Mouse (Mus musculus): ENCODE results near the gene Cmya5.
A peak's percentile ranks its signal among the peaks of the same experiment; 100 is the strongest.
"Not testable (repeated sequence)": the region's sequence is repeated elsewhere in the genome, so short reads cannot be mapped to it uniquely, and the experiment has no call there.

The Cmya5 gene

DNA sequence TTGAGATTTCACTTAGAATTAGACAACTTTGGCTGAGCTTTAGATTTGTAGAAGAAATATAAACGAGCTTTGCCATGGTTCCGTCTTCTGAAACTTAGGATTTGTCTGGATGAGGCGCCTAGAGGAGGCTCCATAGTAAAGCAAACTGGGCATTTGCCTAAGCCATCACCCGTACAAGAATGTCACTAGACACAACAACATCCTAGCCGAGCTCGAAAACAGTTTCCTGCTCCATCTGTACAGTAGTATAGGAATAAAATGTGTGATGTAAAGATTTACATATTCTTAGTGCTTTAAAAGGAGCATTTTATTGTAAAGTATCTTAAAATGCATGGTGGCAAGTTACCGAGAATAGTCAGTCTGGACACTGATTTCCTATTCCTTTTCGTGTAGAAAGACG lies 22.2 kb downstream of the Cmya5 start:
- DNase-seq (ENCODE audit: low read depth) = no peak

- DNase-seq (ENCODE audit: low read depth) = no peak
Observed at GRCm38 (mm10) chr13:93117241-93117640, 27.3 kb downstream of the Cmya5 start.

DNA sequence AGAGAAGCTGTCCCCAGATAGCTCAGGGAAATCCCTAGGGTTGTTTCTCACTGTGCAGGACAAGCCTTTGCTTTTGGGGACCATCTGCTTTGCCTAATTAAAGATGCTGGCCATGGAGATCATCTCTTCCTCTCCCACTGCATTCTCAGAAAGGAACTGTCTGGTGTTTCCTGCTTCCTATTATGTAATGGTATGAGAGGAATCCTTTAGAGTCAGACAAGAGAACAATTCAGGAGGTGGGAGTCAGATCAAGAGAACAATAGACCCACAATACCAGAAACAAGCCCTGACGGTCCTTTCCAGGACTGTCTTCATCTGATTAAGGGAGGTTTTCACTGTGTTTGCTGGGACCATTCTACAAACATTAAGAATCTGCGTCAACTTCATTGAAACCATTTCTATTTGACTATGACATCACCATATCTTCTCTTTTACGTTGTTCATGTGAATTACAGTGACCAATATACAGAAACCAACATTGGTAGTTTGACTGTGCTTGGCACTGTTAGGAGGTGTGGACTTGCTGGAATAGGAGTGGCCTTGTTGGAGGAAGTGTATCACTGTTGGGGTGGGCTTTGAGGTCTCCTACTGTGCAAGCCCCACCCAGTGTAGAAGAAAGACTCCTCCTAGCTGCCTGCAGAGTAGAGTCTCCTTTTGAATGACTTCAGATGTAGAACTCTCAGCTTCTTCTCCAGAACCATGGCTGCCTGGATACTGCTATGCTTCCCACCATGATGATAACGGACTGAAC lies 42.0 kb downstream of the Cmya5 start:
- DNase-seq (ENCODE audit: low read depth) = no peak

DNA sequence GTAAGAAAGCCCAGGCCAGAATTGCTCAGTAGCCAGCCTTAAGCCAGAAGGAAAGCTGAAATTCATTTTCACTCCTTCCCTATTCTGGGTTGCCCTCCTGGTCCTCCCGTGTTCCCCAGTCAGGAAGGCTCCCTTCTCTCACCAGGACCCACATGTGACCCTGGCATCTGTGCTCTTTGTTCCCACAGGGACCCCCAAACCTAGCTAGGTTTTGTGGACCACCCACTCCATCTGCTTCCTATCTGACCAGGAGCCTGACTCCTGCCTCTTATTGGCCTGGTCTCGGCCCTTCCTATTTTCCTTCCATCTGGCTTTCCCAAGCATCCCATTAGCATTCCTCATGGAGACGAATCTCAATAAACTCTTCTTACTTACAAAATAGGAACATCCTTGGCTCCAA lies 45.9 kb downstream of the Cmya5 start:
- DNase-seq (ENCODE audit: low read depth) = no peak

DNA sequence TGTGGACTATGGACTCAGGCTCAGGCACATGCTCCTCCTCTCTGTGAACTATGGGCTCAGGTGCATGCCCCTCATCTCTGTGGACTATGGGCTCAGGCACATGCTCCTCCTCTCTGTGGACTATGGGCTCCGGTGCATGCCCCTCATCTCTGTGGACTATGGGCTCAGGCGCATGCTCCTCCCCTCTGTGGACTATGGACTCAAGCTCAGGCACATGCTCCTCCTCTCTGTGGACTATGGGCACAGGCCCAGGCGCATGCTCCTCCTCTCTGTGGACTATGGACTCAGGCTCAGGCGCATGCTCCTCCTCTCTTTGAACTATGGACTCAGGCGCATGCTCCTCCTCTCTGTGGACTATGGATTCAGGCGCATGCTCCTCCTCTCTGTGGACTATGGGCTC lies 47.9 kb downstream of the Cmya5 start:
- DNase-seq (ENCODE audit: low read depth) = no peak

DNA sequence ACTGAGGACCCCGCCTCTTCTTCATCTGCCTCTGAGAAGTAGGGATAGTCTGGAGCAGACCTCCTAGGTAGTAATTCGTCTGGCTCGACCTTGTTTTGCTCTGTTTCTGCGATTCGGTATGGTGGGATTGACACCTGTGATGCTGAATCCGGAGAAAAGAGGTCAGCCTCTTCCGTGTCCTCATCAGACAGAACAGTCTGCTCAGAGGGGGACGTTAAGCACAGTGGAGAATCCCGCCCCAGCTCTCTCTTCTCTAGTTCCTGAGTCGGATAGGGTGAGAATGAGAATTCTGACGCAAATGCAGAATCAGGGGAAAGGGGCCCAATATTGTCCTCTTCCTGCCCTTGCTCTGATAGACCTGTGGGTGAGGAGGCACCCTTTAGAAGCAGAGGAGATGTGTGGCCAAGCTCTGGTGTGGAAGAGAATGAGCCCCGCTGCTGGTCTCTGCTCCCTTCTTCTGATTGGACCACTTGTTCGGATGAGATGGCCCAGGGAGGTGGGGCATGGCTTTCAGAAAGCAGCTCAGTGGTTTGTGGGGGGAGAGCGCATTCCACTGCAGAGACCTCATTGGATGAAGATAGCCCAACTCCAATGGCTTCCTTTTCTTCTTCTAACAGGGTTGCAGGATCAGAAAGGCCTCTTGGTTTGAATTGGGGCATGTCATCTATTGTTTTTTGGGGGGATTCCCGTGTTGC lies 49.3 kb downstream of the Cmya5 start:
- no peak for DNase-seq (ENCODE audit: low read depth)

DNA sequence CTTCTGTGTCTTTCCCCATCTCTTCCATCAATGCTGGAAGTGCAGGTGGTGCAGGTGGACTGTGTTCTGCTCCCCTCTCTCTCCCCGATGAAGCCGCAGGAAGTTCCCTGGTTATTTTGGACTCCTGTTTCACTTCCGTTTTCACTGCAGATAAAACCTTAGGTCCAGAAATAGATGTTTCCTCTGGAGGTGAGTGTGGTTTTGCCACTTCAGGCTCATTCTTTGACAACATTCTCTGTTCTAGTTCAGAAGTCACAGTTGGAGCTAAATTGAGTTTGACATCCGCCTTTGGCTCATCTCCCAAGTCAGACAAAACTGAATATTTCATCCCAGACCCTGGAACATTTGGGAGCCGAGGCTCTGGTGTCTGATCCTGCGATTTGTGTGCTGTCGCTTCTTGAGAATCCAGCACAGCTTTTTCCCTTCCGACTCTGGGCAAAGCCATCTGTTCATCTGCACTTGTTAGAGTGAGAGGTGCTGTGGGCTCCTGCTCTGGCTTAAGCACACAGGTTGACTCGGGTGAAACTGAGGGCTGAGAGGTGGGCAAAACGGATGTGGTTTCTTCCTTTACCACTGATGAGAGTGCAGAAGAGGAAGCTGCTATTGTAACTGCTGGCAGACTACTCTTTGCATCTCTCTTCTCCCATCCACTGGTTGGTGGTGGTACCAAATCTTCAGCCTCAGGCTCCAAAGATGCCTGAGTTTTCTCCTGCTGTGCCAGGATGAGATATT lies 50.2 kb downstream of the Cmya5 start:
- DNase-seq (ENCODE audit: low read depth) = no peak

DNA sequence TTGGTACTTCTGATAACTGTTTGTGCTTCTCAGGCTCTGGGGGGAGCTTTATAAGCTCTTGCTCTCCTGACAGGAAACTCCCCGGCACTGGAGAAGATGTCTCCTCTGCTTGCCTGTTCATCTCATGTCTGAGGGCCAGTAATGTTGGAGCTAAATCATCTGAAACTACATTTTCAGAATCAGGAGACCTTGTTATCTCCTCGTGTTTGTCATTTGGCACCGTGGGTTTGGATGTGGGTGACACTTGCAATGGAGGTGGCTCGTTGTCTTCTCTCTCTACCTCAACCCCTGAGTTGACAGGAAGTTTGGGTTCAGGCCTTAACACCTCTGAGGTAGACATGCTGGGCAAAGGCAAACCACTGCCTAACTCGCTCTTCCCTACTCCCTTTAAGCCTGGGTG lies 50.8 kb downstream of the Cmya5 start:
- DNase-seq (ENCODE audit: low read depth) = no peak

DNA sequence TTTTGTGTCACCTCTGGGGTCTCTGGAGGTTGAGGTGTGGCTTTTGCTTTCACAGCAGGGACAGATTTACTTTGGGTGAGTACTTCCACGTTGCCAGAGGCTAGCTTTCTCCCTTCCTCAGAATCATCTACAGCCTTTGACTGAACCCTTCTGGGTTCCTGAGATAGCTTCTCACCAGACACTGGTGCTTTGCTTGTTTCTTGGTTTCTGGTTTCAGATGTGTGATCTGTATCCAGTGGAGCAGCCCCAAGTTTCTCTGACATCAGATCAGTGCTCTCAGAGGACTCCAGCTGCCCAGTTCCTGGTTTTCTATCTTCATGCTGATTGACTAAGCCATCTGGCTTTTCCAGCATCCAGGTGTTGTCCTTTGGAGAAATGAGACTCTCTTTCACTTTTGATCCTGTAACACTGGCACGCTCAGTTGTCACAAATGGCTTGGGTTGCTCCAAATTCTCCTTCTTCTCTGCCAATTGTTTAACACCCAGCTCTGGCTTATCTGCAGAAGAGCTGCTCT lies 51.6 kb downstream of the Cmya5 start:
- no peak for DNase-seq (ENCODE audit: low read depth)

DNA sequence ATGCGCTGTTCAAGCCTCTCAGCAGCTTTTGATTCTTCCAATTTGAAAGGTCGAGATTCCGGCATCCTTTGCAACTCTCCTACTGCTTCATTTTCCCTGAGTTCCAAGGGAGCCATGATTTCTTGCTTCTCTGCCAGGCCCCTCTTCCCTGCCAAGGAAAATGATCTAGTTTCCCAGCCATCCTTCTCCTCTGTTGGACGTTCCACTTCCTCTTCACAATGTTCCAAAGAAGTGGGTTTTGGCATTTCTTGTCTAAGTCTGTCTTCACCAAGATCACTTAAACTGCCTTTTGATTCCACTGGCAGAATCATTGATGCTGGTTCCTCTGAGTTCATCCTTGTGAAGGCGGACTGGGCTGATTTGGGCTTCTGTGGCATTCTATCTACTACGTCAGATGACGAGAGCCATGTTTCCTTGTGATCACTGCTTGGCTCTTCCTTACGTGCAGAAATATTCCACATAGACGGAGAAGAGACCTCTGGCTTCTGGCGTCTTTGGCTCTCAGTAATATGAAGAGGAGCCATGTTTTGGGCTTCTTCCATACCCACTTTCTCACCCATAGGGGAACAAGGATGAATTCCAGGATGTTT lies 52.6 kb downstream of the Cmya5 start:
- DNase-seq (ENCODE audit: low read depth) = no peak

DNA sequence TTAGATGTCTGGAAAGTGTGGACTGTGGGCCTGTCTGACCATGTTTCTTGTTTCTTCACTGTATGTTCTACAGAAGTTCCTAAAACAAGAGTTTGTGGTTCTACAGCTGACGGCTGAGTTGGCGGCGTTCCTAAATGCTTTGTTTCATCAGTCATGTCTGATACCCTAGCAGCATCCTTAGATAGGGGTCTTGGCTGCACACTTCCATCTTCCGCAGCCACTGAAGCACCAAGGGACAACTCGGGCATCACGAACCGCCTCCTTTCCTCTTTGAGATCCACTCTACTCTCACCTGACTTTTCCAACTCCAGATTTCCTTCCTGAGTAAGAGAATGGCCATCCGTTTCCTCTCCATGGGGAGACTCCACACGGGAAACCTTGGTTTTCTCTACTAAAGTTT lies 53.3 kb downstream of the Cmya5 start:
- no peak for DNase-seq (ENCODE audit: low read depth)

DNA sequence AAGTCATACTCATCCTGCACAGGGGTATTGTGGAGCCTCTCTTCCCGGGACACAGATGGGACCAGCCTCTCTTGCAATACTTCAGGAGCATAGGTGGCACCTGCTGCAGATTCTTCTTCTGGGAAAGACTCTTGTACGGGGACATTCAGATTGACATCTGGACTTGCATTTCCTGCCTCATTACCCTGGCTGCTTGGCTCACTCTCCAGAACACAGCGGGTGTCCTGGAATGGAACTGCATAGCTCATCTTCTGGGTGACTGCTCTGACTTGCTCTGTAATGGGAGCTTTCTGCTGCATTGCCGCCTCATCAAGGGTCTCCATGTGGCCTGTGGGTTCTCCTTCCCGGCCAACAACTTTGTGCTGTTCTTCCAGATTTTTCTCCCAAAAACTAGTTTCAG lies 55.0 kb downstream of the Cmya5 start:
- no peak for DNase-seq (ENCODE audit: low read depth)

- DNase-seq (ENCODE audit: low read depth) = no peak
Observed at GRCm38 (mm10) chr13:93085711-93086110, 58.8 kb downstream of the Cmya5 start.

GRCm38 (mm10) chr13:93082324-93082723 lies 62.2 kb downstream of the Cmya5 start:
- not testable (repeated sequence) for DNase-seq (ENCODE audit: low read depth)

DNA sequence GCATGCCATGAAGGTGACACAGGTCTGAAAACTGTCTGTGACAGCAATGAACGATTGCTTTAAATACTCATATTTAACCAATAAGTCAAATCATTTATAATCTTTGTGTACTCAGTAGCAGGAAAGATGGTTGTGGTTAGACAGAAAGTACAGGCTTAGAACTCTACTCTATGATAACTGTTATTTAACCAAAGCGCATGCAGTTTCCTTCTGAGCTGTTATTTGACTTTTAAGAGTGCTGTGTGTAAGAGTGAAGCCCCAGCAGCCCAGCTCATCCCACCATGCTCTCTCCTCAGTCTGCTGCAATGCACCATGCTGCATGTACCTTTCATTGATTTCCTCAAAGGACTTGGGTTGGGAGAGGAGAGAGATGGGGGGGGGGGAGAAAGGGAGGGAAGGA lies 63.7 kb downstream of the Cmya5 start:
- DNase-seq (ENCODE audit: low read depth) = no peak

GRCm38 (mm10) chr13:93074147-93074641 lies 70.3 kb downstream of the Cmya5 start:
- no peak for DNase-seq (ENCODE audit: low read depth)

DNA sequence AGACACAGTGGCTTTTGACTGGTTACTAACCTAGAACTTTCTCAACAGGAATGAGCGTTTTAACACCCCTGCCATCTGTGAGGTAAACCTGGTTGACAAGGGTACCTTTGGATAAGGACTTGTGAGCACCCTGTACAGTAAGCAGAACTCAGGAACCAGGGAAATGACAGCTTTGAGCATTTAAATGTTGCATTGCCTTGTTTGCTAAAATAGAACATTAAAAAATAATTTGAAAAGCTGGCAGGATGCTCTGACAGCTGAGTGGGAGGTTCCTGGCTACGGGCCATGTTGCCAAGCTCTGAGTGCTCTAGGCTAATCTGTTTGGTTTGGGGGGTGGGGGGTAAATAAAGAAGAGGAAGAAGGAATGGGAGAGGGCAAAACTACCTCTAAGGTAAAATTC lies 70.9 kb downstream of the Cmya5 start:
- DNase-seq (ENCODE audit: low read depth) = peak; percentile 7

GRCm38 (mm10) chr13:93072871-93073411 lies 71.6 kb downstream of the Cmya5 start:
- DNase-seq (ENCODE audit: low read depth) = no peak

DNA sequence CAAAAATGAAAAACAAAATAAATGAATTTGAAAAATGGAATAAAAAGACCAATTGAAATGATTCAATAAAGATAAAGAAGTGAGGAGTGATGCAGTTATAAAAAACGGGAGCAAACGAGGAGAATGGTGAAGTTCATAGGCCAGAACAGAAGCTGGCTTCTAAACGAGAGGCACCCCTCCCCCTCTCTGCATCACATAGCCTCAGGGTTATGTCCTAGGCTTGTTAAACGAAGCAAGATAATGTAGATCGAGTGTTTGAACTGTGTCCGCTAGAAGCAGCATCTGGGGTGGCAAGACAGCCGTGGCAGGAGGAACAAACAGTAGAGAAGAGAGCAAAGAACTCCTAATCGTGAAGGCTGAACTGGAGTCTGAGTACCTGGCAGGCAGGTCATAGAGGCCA lies 74.1 kb downstream of the Cmya5 start:
- DNase-seq (ENCODE audit: low read depth) = no peak

- DNase-seq (ENCODE audit: low read depth) = peak; percentile 34
Observed at GRCm38 (mm10) chr13:93069481-93069880, 75.0 kb downstream of the Cmya5 start.

DNA sequence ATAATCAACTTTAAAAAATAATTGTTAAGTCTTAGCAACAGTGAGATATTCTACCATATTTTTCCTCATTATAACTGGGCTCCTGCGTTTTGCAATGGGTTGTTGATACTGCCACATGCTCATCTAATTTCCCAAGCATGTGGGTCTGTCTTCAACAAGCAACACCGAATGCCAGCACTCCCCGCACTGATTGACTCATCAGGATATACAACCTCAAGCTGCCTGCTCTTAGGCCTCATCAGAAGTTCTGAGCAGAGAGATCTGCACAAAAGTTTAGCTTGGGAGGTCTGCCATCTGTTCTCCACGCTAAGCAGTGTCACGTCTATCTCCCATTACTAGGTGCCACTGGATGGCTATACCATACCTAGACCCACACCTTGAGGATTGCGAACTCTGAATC lies 76.2 kb downstream of the Cmya5 start:
- DNase-seq (ENCODE audit: low read depth) = no peak

Measured in NIH3T3 (cell line).